Mouse (Mus musculus) cerebellum, adult 9-10 months (tissue): ENCODE data around the gene Trip12.

ENCODE experiments used
- DNase-seq: peaks from one replicate; pipeline ENCODE4 v3.0.0; 2022

The Trip12 gene

GRCm38 (mm10) chr1:84840018-84840664, at the start of gene Trip12:
Trip12 (minus strand) TSS chr1:84840516.
- DNase-seq: no peak

- no peak for DNase-seq
Measured at GRCm38 (mm10) chr1:84890005-84890393, 49.7 kb upstream of the Trip12 start.

- DNase-seq: no peak
Measured at GRCm38 (mm10) chr1:84889330-84890004, 49.2 kb upstream of the Trip12 start.

DNA sequence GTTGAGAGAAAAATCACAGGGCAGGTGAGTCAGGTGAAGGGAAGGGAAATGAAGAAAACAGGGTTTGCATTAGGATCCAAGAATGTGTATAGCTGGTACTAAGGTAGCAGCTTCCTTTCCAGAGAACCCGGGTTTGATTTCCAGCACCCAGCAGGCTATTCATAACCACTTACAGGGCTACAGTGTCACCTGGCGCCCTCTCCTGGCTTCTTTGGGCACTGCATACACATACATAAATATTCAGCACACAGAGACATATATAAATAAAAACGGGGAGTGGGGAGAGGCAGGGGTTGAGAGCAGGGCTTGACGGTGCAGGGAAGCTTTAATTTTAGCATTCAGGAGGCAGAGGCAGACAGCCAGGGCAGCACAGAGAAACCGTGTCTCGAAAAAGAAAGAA, 45.6 kb upstream of the Trip12 start:
- no peak for DNase-seq

GRCm38 (mm10) chr1:84885174-84885573, 44.9 kb upstream of the Trip12 start:
- peak; percentile 14 for DNase-seq

DNA sequence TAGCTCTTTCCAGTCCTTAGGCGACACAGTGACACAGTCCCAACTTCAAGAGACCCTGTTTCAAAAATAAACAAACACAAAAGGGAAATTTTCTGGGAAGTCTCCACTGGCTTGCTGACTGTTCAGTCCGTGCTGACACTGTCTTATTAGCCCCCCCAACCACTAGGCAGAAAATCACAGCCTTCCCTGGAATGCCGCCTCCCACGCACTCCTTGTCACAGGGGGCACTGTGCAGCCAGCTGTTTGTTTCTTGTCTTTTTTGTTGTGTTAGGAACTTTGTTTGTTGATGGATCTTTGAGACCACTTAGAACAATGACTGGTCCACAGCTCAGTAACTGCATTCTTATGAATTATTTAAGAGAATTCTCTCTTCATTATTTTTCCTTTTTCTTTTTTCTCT, 43.6 kb upstream of the Trip12 start:
- no peak for DNase-seq

DNA sequence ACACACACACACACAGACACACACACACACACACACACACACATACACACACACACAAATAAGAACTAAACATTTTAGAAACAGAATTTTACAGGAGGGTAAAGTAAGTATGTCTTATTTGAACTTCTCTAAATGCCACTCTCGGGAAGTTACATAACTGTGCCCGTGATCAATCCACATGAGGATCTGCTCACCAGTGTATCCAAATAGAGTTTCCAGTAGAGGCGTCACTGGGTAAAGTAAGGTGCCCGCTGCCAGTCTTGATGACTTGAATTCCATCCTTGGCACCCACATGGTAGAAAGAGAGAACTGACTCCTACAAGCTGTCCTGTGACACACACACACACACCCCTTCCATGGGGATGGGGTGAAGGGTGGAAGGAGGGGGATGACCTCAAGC, 42.6 kb upstream of the Trip12 start:
- DNase-seq: no peak

DNA sequence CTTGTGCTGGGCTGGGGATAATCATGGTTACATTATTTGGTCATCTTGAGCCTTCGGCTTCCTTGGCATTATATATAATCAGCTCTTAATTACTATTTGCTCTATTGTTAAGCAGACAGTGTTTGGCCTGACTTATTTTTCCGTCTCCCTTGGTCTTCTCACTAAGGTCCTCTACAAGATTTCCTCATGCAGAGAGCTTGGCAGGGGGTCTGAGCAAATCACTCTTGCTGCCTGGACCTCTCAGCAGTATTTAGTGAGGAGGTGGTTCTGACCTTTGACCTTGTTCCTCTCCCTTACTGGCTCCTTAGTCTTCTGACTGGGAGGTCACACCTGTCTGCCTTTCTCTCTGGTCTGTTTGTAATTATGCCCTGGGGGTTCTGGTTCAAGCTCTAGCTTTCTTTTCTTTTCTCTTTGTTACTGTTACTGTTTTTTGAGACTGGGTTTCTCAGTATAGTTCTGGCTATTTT, 41.8 kb upstream of the Trip12 start:
- DNase-seq: no peak

DNA sequence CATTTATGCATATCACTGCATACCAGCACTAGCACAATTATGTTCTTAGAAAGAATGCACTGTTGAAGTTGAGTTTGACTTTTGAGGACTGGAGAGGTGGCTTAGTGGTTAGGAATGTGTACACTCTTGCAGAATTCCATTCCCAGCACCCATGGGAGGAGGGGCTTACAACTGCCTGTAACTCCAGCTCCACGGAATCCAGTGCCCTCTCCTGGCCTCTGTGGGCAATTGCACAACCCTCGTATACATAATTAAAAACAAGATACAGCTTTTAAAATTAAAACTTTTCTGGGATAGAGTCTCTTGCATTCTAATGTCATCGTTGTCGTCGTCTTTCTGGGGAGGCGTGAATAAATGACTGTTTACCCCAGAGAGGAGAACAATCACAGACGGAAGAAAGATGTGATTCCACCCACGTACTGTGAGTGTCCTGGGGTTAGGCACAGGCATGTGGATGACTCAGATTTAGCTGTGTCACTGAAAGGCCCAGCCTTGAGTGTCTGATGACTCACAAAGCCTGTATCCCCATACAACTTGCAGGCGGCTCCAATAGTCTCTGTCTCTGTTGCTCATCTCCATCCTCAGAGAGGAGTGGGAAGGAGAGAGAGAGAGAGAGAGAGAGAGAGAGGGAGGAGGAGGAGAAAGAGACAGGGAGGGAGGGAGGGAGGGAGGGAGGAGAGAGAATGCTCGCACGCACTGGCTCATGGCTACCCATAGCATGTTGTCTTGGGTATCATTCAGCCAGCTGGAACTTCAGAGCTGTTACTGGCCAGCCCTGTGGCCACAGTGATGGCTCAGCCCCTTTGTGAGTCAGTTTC, 41.1 kb upstream of the Trip12 start:
- DNase-seq: no peak

GRCm38 (mm10) chr1:84879571-84880120, 39.3 kb upstream of the Trip12 start:
- no peak for DNase-seq

GRCm38 (mm10) chr1:84877590-84877989, 37.3 kb upstream of the Trip12 start:
- no peak for DNase-seq

DNA sequence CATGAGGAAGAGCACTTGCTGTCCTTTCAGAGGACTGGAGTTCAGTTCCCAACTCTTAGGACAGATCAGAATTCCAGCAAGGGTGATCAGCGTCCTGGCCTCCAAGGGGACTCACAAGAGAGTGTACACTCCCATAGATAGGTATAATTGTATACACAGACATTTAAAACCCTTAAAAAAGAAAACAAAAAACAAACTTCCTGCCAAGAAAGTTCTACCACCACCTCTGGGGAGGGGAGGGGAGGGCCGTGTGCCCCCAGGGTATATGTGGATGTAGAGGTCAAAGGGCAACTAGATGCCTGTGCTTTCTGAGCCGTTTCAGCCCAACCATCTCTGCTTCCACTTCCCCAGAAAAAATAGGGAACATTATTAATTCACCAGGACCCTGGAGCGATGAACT, 32.6 kb upstream of the Trip12 start:
- no peak for DNase-seq

GRCm38 (mm10) chr1:84872105-84872504, 31.8 kb upstream of the Trip12 start:
- DNase-seq: no peak

DNA sequence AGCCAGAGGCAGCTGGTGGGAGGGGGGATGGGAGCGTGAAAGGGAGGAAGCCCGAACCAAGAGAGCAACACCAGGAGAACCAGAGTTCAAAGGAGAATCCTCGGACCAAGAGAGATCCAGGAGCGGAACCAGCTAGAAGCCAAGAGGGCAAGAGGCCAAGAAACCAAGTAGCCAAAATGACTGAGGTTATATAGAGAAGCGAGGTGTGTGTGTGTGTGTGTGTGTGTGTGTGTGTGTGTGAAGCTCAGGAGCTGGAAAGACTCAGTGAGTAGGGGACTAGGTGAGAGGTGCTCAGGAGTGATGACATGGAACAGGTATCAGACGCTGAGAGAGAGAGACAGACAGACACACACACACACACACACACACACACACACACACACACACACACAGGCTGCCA, 30.8 kb upstream of the Trip12 start:
- no peak for DNase-seq

DNA sequence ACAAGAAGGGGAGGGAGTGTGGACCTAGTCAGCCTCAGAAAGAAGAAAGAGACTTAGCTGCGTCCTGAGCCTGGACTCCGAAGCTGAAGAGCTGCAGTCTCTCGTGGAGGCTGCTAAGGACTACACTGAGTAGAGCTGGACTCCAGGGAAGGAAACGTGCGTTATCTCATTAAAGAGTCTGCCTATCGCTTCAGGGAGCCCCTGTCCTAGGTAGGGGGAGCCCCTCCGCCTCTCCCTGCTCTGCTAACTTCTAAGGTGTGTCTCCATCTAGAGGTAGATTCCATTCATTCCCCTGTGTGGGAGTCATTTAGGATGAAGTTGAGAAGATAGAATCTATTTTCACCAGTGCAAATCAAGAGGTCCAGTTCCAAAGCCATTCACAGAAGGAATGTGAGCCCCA, 29.2 kb upstream of the Trip12 start:
- no peak for DNase-seq

- no peak for DNase-seq
Measured at GRCm38 (mm10) chr1:84868841-84869240, 28.5 kb upstream of the Trip12 start.

GRCm38 (mm10) chr1:84868311-84868710, 28.0 kb upstream of the Trip12 start:
- DNase-seq: no peak

GRCm38 (mm10) chr1:84866706-84867230, 26.5 kb upstream of the Trip12 start:
- no peak for DNase-seq

GRCm38 (mm10) chr1:84866231-84866630, 25.9 kb upstream of the Trip12 start:
- DNase-seq: no peak

DNA sequence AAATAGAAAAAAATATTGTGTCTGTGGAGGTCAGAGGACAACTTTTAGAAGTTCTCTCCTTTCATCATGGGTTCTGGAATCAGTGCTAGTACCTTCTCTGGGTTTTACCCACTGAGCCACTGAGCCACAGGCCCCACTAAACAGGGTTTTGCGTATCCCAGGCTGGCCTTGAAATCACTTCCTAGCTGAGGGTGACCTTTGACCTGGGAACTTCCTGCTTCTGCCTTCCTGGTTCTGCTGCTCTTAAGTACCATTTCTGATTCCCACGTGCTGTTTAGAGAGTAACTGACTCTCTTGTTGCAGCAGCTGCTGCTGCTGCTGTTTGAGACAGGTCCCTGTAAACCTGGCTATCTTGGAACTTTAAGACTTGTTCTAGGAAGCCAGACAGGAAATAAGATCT, 24.3 kb upstream of the Trip12 start:
- no peak for DNase-seq

GRCm38 (mm10) chr1:84861255-84861630, 20.9 kb upstream of the Trip12 start:
- DNase-seq: no peak

- DNase-seq: no peak
Measured at GRCm38 (mm10) chr1:84860360-84861254, 20.3 kb upstream of the Trip12 start.
